Mouse (Mus musculus) liver, embryonic 15.5 days (tissue): ENCODE results near the gene Pde10a. TPM values are rescaled to one million over a fixed set of nuclear protein-coding genes. Genes with fewer than 3 reads are reported as not detected.
A peak's percentile ranks its signal among the peaks of the same experiment; 100 is the strongest.

Experiments used
- ATAC-seq: fragments of 200-750 bp; cut with Nextera tagmentation; 2 replicates; pipeline ENCODE4 v1.8.0; 2017; ENCODE audit warnings: moderate number of reproducible peaks, mild to moderate bottlenecking, moderate library complexity; ENCODE audit not compliant: insufficient read depth
- H3K27ac ChIP-seq: fragments of 300-500 bp; sonication (generic); replicated peaks from 2 replicates; pipeline ENCODE4 v1.5.1; 2015; ENCODE audit warnings: mild to moderate bottlenecking, inconsistent platforms
- H3K27me3 ChIP-seq: fragments of 300-500 bp; sonication (generic); 2 replicates; pipeline ENCODE4 v1.6.1; 2015; ENCODE audit warnings: mild to moderate bottlenecking, inconsistent platforms
- H3K36me3 ChIP-seq: fragments of 300-500 bp; sonication (generic); replicated peaks from 2 replicates; pipeline ENCODE4 v1.6.1; 2015; ENCODE audit warnings: moderate library complexity, mild to moderate bottlenecking, inconsistent platforms
- H3K4me1 ChIP-seq: fragments of 300-500 bp; sonication (generic); replicated peaks from 2 replicates; pipeline ENCODE4 v1.6.1; 2015; ENCODE audit warnings: inconsistent platforms
- H3K4me2 ChIP-seq: fragments of 300-500 bp; sonication (generic); 2 replicates; pipeline ENCODE4 v1.6.1; 2015; ENCODE audit warnings: moderate library complexity, mild to moderate bottlenecking, inconsistent platforms
- H3K4me3 ChIP-seq: fragments of 300-500 bp; sonication (generic); replicated peaks from 2 replicates; pipeline ENCODE4 v1.5.1; 2015; ENCODE audit warnings: mild to moderate bottlenecking, inconsistent platforms
- H3K9ac ChIP-seq: fragments of 300-500 bp; sonication (generic); 2 replicates; pipeline ENCODE4 v1.6.1; 2015; ENCODE audit warnings: moderate library complexity, mild to moderate bottlenecking, inconsistent platforms
- H3K9me3 ChIP-seq: fragments of 300-500 bp; sonication (generic); replicated peaks from 2 replicates; pipeline ENCODE4 v1.6.1; 2016; ENCODE audit warnings: inconsistent platforms
- WGBS: fragments of 180-500 bp; shearing (Covaris S2); methylation state at CpG from one replicate; pipeline ENCODE4 v1.1.7; 2015; ENCODE audit warnings: mixed read lengths; ENCODE audit not compliant: insufficient replicate concordance; 5-methylcytosine and 5-hydroxymethylcytosine counted together
- polyA plus RNA-seq: library from polyadenylated mRNA; unstranded; fragments of >200 nt; fragmentation: Nextera tagmentation; extraction: Ambion mirVana; gene quantifications from 2 replicates; pipeline ENCODE4 v1.2.1, GENCODE M21; 2015

Gene Pde10a
- polyA plus RNA-seq, 1 experiment from 2014 or later, result 0.67 TPM

GRCm38 (mm10) chr17:8801855-8802104 lies 276.6 kb downstream of the Pde10a start:
- Histone ChIP-seq H3K36me3 (no peaks in the 10 kb centered on the region), H3K27ac (no peak overlapping the region), H3K9ac (no peak overlapping the region), H3K4me1 (peaks cover 7% of the 10 kb centered on the region), H3K9me3 (no peaks in the 10 kb centered on the region), H3K4me3 (peak overlapping the region; percentile 49), H3K4me2 (peak overlapping the region; percentile 69), H3K27me3 (peaks cover 83% of the 10 kb centered on the region)
- 0% methylated on average over 31 of the region's 31 CpGs for WGBS
- ATAC-seq, result no peak; the same call in 1 of the 2 replicates

DNA sequence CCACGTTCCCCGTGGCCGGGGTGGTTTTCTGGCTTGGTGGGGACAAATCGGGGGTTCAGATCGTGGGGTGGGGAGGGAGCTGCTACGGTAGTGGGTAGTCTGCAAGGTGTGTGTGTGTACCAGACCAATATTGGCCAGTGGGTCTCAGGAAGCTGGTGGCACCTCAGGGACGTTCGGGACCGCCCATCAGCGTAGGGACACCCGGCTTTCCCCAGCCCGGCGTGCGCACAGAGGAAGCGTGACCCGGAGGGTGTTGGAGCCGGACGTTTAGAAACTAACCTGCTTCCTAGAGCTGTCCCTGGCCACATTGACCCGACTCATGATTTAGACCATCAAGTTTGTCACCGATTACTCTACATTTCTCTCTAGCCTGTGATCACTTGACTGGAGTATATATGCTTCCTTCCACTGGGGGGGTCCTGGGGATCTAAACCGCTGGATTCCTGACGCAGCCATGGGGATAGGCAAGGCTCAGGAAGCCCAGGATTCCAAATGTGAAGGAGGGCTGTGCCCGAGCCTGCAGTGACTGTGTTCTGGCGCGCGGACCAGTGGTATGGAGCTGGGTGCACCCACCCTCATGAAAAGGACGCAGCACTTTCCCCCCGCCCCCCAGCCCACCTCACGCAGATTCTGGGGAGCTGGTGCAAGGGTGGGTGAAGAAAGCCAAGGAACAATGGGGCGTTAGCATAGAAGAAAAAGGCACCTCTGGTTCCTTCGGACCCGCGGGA lies 277.2 kb downstream of the Pde10a start:
- H3K27ac ChIP-seq, result no peak overlapping the region
- no peak overlapping the region for H3K9ac ChIP-seq

DNA sequence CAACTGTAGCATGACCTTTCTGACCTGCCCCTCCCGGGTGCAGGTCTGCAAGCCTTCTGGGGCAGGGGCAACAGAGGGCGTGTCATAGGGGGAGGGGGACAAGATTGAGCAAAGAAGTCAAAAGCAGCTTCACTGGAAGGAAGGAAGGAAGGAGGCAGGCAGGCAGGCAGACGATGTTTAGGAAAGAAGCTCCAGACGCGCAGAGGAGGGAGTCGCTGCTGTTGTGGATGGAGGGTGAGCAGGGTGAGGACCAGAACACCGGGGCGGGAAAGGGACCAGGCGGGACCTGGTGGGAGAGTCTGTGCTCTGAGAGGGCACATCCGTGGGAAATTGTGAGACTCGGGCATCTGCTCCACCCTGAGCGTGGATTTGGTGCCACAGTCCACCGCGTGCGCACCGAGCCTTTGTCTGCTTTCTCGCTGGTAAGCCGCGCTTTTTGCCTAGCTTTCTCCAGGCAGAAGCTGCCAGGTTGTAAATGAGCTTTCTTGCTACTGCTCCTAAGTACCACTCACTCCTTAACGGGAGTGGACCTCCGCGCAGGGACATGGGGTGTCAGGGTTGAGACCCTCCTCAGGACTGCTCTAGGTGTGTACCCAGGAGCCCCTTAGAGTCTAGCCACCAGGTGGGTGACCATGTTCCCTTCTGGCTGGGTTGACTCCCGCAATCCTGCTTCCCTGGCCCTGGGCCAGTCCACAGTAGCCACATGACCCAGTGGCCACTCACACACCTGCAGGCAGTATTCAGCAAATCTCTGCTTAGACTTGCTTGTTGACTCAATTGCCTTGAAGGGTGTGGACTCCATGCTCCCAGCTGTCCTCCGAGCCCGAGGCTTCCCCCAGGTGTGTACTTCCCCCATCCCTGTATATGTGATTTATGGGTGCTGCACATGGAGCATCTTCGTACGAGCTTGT lies 278.0 kb downstream of the Pde10a start:
- Histone ChIP-seq H3K27me3 (peaks cover 79% of the 10 kb centered on the region), H3K4me2 (peak overlapping the region; percentile 69), H3K9me3 (no peaks in the 10 kb centered on the region), H3K4me1 (peaks cover 7% of the 10 kb centered on the region), H3K4me3 (0 out of 2 replicates have a peak overlapping the region, but pooled peaks have one; percentile 49), H3K27ac (no peak overlapping the region), H3K9ac (no peak overlapping the region), H3K36me3 (no peaks in the 10 kb centered on the region)
- no peak for ATAC-seq
- 8% methylated on average over 27 of the region's 27 CpGs for WGBS

More for the DNA sequence above, 277.2 kb downstream of the Pde10a start:
- Histone ChIP-seq H3K4me1 (peaks cover 7% of the 10 kb centered on the region), H3K36me3 (no peaks in the 10 kb centered on the region), H3K27me3 (peaks cover 85% of the 10 kb centered on the region), H3K4me3 (peak overlapping the region; percentile 49), H3K4me2 (peak overlapping the region; percentile 69), H3K9me3 (no peaks in the 10 kb centered on the region)
- WGBS, result under 1% methylated on average over 33 of the region's 33 CpGs
- ATAC-seq, result no peak

- no peak for ATAC-seq
- 26% methylated on average over 3 of the region's 3 CpGs for WGBS
- Histone ChIP-seq H3K27ac (no peak overlapping the region), H3K9ac (no peak overlapping the region), H3K4me2 (no peak overlapping the region), H3K9me3 (no peaks in the 10 kb centered on the region), H3K27me3 (peaks cover 46% of the 10 kb centered on the region), H3K4me1 (no peaks in the 10 kb centered on the region), H3K36me3 (no peaks in the 10 kb centered on the region), H3K4me3 (no peak overlapping the region)
These were observed 282.2 kb downstream of the Pde10a start for GRCm38 (mm10) chr17:8807345-8807744.

GRCm38 (mm10) chr17:8809771-8810170 lies 284.6 kb downstream of the Pde10a start:
- Histone ChIP-seq H3K4me3 (no peak overlapping the region), H3K36me3 (no peaks in the 10 kb centered on the region), H3K27me3 (peaks cover 22% of the 10 kb centered on the region), H3K27ac (no peak overlapping the region), H3K4me2 (no peak overlapping the region), H3K4me1 (no peaks in the 10 kb centered on the region), H3K9ac (no peak overlapping the region), H3K9me3 (no peaks in the 10 kb centered on the region)
- ATAC-seq, result no peak
- 55% methylated on average over 6 of the region's 6 CpGs for WGBS

- ATAC-seq, result no peak
- H3K27ac ChIP-seq, result no peak overlapping the region
- H3K4me3 ChIP-seq, result no peak overlapping the region
- H3K9ac ChIP-seq, result no peak overlapping the region
- H3K4me1 ChIP-seq, result no peaks in the 10 kb centered on the region
- H3K27me3 ChIP-seq, result peaks cover 18% of the 10 kb centered on the region
- WGBS, result 71% methylated on average over 8 of the region's 8 CpGs
- H3K9me3 ChIP-seq, result no peaks in the 10 kb centered on the region
- no peak overlapping the region for H3K4me2 ChIP-seq
- H3K36me3 ChIP-seq, result no peaks in the 10 kb centered on the region
These were observed 285.0 kb downstream of the Pde10a start for GRCm38 (mm10) chr17:8810201-8810600.

GRCm38 (mm10) chr17:8812228-8812865 lies 287.2 kb downstream of the Pde10a start:
- Histone ChIP-seq H3K27me3 (peaks cover 9% of the 10 kb centered on the region), H3K4me1 (no peaks in the 10 kb centered on the region), H3K9ac (no peak overlapping the region), H3K36me3 (no peaks in the 10 kb centered on the region), H3K9me3 (no peaks in the 10 kb centered on the region), H3K27ac (no peak overlapping the region), H3K4me3 (no peak overlapping the region), H3K4me2 (no peak overlapping the region)
- no peak for ATAC-seq
- WGBS, result 34% methylated on average over 12 of the region's 12 CpGs

DNA sequence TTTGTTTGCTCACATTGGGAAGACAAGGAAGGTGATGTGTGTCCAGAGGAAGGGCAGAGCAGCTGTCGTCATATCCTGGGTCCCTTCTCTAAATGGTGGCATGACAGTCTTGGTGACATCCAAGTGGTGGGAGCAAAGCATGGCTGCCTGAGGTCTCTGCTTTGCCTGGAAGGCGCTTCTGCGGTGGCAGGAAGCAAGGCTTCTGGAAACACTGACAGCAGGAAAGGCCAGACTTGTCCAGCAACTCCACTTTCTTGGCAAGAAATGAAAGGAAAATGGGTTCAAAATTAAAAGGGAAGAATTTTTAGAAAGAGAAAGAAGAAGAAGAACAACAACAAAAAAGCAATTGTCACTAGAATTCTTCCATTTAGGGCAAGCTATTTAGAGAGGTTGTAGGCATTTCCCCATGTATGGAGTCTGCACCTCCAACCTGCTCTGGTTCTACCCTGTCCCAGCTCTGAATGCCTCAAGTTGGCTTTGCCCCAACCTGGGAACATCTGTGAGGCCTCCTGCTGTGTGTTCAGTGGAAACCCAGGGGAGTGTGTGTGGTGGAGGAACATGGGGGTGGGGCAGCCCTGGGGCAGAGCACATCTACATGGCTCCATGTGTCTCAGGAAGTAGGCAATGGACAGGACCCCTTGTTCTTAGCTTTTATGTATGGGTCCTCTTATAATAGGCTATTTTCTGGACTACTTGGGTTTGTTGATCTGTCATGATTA lies 288.8 kb downstream of the Pde10a start:
- no peak overlapping the region for H3K27ac ChIP-seq
- H3K4me1 ChIP-seq, result no peaks in the 10 kb centered on the region
- peaks cover 3% of the 10 kb centered on the region for H3K27me3 ChIP-seq
- H3K9ac ChIP-seq, result no peak overlapping the region
- no peaks in the 10 kb centered on the region for H3K36me3 ChIP-seq
- H3K4me2 ChIP-seq, result no peak overlapping the region
- no peak overlapping the region for H3K4me3 ChIP-seq
- no peak for ATAC-seq
- no peaks in the 10 kb centered on the region for H3K9me3 ChIP-seq
- WGBS, result 60% methylated on average over 3 of the region's 3 CpGs

DNA sequence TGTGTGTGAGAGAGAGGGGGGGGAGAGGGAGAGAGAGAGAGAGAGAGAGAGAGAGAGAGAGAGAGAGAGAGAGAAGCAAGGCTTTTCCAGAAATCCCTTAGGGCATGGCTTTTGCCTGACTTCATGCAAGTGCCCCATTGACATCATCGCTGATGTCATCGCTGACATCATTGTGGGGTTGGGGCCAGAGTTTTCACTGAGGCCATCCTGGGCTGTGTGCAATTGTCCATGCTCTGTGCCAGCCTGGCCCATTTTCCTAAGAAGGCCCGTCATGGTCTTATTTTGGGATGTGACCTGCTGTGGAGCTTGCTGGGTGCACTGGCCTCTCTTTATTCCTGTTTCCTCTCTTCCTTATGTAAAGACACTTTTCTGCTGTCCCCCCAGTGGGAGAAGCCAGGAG lies 290.2 kb downstream of the Pde10a start:
- Histone ChIP-seq H3K4me1 (no peaks in the 10 kb centered on the region), H3K4me3 (no peak overlapping the region), H3K9me3 (no peaks in the 10 kb centered on the region), H3K36me3 (no peaks in the 10 kb centered on the region), H3K27me3 (no peaks in the 10 kb centered on the region), H3K4me2 (no peak overlapping the region), H3K9ac (no peak overlapping the region), H3K27ac (no peak overlapping the region)
- ATAC-seq, result no peak
- 70% methylated on average over 3 of the region's 3 CpGs for WGBS

- H3K9me3 ChIP-seq, result no peaks in the 10 kb centered on the region
These were observed 290.7 kb downstream of the Pde10a start for GRCm38 (mm10) chr17:8815864-8816263.

More at GRCm38 (mm10) chr17:8815864-8816263, 290.7 kb downstream of the Pde10a start:
- no peak overlapping the region for H3K4me2 ChIP-seq
- H3K27ac ChIP-seq, result no peak overlapping the region
- H3K9ac ChIP-seq, result no peak overlapping the region
- WGBS, result 59% methylated on average over 5 of the region's 5 CpGs
- no peak overlapping the region for H3K4me3 ChIP-seq
- H3K27me3 ChIP-seq, result peaks cover 4% of the 10 kb centered on the region; the same call in 1 of the 2 replicates
- no peaks in the 10 kb centered on the region for H3K36me3 ChIP-seq
- H3K4me1 ChIP-seq, result no peaks in the 10 kb centered on the region
- no peak for ATAC-seq
